Mouse (Mus musculus): ENCODE measurements at regions not wholly inside any gene's neighbourhood (a gene's known extent, or its start where the extent isn't known, plus 50 kb on each side); places are given as distances from the start of the nearest gene placed in this dataset.

DNA sequence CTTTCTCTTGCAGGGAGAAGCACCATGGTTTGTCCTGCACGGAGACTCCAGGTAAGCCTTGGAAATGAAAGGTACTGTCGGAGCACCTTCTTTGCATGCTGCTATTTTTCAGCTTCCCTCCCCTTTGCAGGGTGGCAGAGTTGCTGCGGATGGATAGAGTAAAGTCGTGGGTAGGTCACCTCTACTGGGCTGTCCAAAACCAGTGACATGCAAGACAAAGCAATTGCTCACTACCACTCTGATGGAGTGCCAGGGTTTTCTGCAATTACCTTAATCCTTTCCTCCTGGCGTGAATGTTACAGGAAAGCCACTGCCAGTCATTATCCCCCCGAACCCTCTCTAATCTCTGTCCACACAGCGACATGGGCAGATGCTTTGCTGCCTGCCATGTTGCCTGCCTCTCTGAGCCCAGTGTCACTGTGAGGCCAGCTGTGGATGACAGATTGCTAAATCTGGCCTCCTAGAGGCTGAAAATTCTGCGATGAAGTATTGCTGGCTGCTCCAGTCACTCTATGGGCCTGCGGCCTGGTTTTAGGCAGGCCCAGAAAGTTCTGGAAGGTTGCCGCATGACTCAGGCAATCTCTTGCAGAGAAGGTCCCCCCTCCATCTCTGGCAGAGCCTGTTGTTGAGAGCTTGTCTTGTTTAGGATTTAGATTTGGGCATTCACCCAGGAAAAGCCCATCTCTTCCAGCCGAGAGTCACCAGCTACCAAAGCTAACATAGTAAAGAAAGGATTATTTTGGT lies 54.1 kb upstream of the Sod3 start:
- DNase-seq, result peak; percentile 71

DNA sequence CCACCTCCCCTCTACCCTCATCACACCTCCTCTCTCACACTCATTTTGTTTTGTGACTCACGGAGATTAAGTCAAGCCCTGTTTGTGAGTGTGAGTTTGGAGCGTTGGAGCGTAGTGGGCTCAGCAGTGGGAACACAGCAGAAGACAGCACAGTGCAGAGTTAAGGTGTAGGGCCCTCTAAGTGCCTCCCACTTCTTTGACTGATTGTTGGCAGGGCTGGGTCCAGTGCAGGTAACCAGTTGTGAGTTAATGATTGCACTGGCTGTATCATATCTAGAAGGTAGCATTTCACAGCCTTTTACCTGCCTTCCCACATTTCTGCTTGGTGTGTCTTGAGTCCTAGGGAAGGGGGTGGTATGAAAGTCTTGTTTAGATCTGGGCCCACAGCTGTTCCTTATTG lies 67.3 kb upstream of the Sod3 start:
- no peak for DNase-seq

DNA sequence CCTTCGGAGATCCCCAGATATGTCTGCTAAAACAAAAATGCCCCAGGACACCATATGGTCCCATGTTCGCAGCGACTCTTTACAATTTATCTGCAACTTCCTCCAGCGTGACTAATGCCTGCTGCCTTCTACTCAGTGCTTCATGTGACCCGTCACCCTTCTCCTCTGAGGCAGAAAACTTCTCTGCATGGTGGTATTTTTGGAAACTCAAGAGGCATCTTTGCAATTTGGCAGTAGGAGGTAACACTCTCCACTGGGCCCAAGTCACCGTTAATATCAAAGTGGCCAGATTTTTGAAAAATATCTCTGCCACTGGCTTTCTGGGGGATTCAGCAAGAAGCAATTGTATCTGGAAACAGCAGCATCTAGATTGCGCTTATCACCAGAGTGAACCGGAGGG lies 69.1 kb upstream of the Sod3 start:
- DNase-seq, result no peak

DNA sequence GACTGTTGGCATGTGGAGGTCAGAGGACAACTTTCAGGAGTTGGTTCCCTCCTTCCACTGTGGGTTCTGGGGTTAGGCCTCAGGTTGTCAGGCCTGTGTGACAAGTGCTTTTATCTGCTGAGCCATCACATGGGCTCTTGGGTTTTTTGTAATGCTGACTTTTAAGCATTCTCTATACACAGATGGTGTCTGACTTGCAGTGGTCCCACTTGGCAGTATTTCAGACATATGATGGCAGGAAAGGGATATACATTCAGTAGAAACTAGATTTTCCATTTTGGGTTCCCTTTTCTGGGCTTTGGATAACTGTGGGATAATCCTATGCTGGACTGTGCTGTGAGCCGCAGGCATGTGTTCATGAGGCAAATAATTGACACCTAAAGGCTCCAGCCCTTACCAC lies 75.3 kb upstream of the Sod3 start:
- no peak for DNase-seq

DNA sequence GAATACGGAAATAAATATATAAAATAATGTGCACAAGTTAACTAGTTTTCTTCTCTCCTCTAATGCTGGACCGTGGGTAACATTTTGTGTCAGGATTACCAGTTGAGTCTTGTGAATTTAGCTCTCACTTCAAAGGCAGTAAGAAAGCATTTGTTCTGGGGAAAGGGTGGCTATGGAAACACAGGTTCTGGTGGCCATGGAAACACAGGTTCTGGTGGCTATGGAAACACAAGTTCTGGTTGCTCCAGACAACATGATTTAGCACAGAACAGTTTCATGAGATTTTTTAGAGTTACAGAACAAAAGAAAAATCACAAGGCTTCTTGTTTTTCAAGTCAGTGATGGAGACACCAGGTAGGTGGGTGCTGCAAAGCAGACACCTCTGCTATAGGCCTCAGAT lies 82.7 kb upstream of the Sod3 start:
- DNase-seq, result no peak

DNA sequence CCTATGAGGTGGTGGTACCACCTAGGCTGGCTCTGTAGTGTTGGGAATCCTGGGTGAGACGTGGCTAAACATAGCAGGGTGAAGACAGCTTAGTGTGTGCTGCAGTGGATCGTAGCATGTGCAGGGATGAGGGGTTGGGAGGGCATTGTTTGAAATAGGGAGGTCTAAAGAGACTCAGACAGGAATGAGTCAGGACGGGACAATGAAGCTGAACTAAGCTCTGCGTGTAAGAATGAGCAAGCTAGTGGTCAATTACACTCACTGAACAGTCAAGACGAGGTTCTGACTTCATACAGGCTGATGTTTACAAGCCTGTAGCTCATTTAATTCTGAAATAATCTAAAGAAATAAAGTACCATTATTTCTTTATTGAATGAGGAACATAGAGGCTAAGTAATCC lies 85.5 kb upstream of the Sod3 start:
- no peak for DNase-seq

DNA sequence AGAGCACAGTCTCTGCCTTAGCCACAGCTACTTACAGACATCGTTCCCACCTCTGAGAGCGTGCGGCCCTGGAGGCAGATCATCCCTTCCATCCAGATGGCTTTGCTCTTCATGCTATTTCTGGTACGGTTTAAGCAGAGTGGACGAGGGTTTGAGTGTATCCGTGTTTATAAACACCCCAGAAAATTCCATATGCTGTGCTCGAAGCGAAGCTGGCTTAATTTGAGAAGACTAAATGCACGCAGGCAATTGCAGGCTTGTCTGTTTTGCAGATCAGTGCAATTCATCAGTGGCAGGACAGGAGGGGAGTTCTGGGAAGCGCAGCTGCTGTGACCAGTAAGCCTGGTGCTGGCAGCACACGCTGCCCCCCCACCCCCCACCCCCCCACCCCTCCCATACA lies 72.9 kb upstream of the Dhx15 start:
- no peak for DNase-seq

DNA sequence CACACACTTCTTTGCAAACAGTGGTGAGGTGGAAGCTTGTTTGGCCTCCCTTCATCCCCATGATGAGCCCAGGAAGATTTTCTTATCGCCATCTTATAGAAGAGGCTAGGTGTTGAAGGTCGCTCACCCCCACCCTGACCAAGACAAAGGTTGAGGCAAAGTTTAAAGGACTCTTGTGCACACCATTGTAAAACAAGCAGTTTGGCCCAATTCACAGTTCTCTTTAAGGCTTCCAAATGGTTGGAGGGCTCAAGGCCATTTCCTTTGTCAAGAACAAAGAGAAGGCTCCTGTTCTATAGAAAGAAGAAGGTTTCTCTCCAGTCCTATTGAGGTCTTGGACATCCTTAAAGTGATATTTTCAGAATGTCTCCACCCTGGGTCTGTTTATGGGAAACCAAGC lies 67.8 kb upstream of the Dhx15 start:
- DNase-seq, result no peak

DNA sequence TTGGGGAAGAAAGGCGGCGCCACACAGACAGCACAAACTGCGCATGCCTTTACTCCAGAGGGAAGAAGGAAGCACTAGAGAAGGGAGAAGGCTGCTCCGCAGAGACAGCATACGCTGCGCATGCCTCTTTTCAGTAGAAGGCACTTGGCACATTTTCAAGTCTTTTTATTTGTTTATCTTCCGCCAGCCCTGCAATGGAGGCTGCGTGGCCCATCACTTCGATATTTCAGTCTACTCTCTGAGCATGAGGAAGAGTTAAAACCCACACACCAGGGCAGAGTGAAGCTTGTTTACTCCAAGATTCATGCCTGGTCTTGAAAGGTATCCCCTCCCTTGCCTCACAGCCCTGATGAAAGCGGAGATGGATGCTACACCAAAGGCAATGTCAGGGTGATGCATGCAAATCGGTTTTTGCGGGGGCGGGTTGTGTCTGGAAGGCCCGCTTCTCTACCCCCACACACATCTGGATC lies 64.3 kb upstream of the Dhx15 start:
- DNase-seq, result peak; percentile 12

DNA sequence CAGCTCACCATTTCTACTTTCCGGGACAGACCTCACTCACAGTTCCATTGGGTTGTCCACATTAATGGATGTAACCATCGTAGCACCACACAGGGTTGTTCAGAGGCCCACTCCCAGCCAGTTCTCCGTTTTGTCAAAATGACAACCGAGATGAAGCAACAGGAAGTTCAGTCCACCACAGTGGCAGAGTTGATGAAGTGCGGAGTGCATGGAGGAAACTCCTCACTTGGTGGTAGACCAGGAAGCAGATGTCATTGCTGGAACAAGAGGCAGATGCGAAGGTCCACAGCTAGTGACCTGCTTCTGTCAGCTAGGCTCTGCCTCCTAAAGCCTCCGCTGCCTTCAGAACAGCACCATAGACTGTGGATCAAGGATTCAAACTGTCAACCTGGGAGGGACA lies 59.5 kb upstream of the Dhx15 start:
- no peak for DNase-seq

DNA sequence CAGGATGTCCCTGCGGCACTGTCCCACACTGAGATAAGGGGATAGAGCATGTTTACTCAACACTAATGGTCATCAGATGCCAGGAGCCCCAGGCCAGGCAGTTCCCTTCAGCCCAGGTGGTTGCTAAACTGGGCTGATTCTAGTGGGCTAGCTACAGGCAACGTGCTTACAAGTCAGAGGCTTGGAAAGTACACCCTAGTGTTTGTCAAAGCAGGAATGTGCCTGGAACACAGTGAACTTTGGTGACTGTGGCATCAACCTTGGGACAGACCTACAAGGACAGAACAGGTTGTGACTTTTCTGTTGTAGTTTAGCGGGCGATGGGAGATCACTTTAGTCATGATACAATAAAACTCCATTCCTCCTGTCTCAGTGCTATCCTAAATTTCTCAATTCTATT lies 53.6 kb upstream of the Dhx15 start:
- DNase-seq, result no peak

DNA sequence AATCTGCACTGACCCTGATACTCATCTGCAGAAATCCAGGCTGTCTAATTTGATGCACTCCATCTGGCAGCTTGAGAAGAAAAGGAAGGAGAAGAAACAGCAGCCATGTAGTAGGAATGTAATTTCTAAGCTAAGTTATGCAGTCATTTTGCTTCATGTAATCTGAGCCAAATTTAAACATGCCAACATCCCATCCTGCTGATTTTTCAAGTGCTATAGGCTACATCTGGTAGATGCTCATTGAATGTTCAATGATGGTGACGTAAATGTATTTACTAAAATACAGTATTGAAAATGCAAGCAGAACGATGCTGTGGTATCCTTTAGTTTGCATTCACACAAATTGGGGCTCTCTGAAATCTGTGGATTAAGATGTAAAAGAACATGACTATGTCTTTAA lies 52.1 kb upstream of the Dhx15 start:
- DNase-seq, result no peak

DNA sequence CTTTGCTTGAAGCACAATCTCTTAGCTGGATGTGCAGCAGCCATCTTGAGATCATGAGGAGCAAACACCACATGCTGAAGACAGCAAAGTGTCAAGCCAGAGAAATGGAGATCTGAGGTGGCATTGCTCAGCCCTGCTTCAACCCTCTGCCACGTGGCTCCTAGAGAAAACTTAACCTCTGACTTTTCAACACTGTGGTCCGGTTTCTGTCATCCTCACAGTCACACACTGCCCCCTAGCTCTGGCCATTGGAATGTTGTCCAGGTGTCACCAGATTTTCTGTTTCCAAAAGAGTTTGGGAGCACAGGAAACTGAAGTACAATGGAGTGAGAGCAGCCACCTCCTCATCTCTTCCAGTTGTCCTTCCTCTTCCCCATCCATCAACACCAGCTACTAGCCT lies 50.2 kb upstream of the Dhx15 start:
- DNase-seq, result peak; percentile 40

Data from lung, postnatal 14 days (tissue).